Mouse (Mus musculus): ENCODE results near the gene Heatr6.

GRCm38 (mm10) chr11:83788331-83788730 is 34.8 kb downstream of the Heatr6 start:
- TF ChIP-seq POLR2A (IDR thresholded peaks at IDR 0.05; ENCODE audit: low read depth, low read length) (no peak), CTCF (IDR thresholded peaks at IDR 0.05; ENCODE audit: borderline replicate concordance, insufficient read depth, low read length) (no peak)
